Mouse (Mus musculus): ENCODE results near the gene Srgap2. TPM values are rescaled to one million over a fixed set of nuclear protein-coding genes. Genes with fewer than 3 reads are reported as not detected.

Srgap2 gene
- total and polyA plus RNA-seq, 2 experiments = 6.6 to 7.4 TPM

GRCm38 (mm10) chr1:131295200-131295599, 232.0 kb downstream of the Srgap2 start:
- WGBS = 68% methylated on average over 8 of the region's 8 CpGs
- no peak for TF ChIP-seq POLR2A (IDR thresholded peaks at IDR 0.05; ENCODE audit: extremely low read depth, insufficient read depth, low read length)
- TF ChIP-seq CTCF (IDR thresholded peaks at IDR 0.05; ENCODE audit: low read depth, low read length) = no peak
- H3K27ac ChIP-seq (replicated peaks; ENCODE audit: insufficient read depth, low read depth, low read length) = no peak overlapping the region
- H3K27me3 ChIP-seq (ENCODE audit: control insufficient read depth, insufficient read depth, low read length) = no peaks in the 10 kb centered on the region
- H3K4me1 ChIP-seq (ENCODE audit: control insufficient read depth, insufficient read depth, low read length) = no peaks in the 10 kb centered on the region
- no peak overlapping the region for H3K4me3 ChIP-seq (ENCODE audit: insufficient read depth, low read depth, low read length)
- DNase-seq (ENCODE audit: extremely low read depth, low read depth, low spot score) = no peak
- no peak overlapping the region for H3K9ac ChIP-seq (ENCODE audit: low read depth, low read length)
- H3K36me3 ChIP-seq (ENCODE audit: control insufficient read depth, insufficient read depth, low read length) = peaks cover 18% of the 10 kb centered on the region
- no peaks in the 10 kb centered on the region for H3K79me2 ChIP-seq (ENCODE audit: control insufficient read depth, insufficient read depth, low read length)

- Histone ChIP-seq H3K4me1 (ENCODE audit: control insufficient read depth, insufficient read depth, low read length) (no peaks in the 10 kb centered on the region), H3K79me2 (ENCODE audit: control insufficient read depth, insufficient read depth, low read length) (no peaks in the 10 kb centered on the region), H3K27ac (replicated peaks; ENCODE audit: insufficient read depth, low read depth, low read length) (no peak overlapping the region), H3K27me3 (ENCODE audit: control insufficient read depth, insufficient read depth, low read length) (no peaks in the 10 kb centered on the region), H3K36me3 (ENCODE audit: control insufficient read depth, insufficient read depth, low read length) (peaks cover 12% of the 10 kb centered on the region), H3K4me3 (ENCODE audit: insufficient read depth, low read depth, low read length) (no peak overlapping the region), H3K9ac (ENCODE audit: low read depth, low read length) (no peak overlapping the region)
- WGBS = 75% methylated on average over 2 of the region's 2 CpGs
- DNase-seq (ENCODE audit: extremely low read depth, low read depth, low spot score) = no peak
- TF ChIP-seq CTCF (IDR thresholded peaks at IDR 0.05; ENCODE audit: low read depth, low read length) = no peak
- TF ChIP-seq POLR2A (IDR thresholded peaks at IDR 0.05; ENCODE audit: extremely low read depth, insufficient read depth, low read length) = no peak
Observed at GRCm38 (mm10) chr1:131293922-131294250, 233.3 kb downstream of the Srgap2 start.

DNA sequence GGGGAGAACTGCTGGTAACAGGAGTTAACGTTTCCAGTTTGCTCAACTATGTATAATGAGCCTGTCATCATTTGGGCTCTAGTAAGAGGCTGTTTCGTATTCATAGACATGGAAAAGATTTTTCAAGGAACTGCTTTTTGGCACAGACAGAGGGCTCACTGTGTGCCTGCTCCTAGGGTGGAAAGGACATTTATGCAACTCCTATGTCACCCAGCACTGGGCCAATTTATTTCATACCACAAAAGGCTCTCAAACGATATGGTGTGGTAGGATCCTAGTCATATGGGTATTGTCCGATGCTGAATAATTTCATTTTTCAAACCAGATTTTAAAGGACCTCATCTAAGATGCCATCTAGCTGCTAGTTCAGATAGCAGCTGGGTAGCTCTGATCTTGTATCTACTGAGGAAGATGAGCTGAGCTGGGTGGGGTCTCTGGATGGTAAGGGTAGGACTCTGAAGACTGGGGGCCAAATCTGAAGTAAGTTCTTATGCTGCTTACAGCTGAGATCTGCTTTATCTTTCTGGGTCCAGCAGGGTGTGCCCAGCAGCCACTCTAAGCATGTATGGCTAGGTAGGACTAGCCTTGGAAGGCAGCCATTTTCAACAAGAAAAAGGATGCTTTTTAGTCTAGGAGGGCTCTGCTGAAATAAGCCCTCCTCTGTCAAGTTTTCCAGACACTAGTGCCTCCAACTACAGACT, 233.8 kb downstream of the Srgap2 start:
- H3K4me3 ChIP-seq (ENCODE audit: insufficient read depth, low read depth, low read length) = no peak overlapping the region
- H3K4me1 ChIP-seq (ENCODE audit: control insufficient read depth, insufficient read depth, low read length) = peaks cover 2% of the 10 kb centered on the region
- DNase-seq (ENCODE audit: extremely low read depth, low read depth, low spot score) = no peak
- WGBS = 93% methylated on average over 4 of the region's 4 CpGs
- no peaks in the 10 kb centered on the region for H3K79me2 ChIP-seq (ENCODE audit: control insufficient read depth, insufficient read depth, low read length)
- H3K27me3 ChIP-seq (ENCODE audit: control insufficient read depth, insufficient read depth, low read length) = no peaks in the 10 kb centered on the region
- no peak overlapping the region for H3K27ac ChIP-seq (replicated peaks; ENCODE audit: insufficient read depth, low read depth, low read length)
- no peak overlapping the region for H3K9ac ChIP-seq (ENCODE audit: low read depth, low read length)
- H3K36me3 ChIP-seq (ENCODE audit: control insufficient read depth, insufficient read depth, low read length) = peaks cover 12% of the 10 kb centered on the region
- no peak for TF ChIP-seq CTCF (IDR thresholded peaks at IDR 0.05; ENCODE audit: low read depth, low read length)
- no peak for TF ChIP-seq POLR2A (IDR thresholded peaks at IDR 0.05; ENCODE audit: extremely low read depth, insufficient read depth, low read length)

DNA sequence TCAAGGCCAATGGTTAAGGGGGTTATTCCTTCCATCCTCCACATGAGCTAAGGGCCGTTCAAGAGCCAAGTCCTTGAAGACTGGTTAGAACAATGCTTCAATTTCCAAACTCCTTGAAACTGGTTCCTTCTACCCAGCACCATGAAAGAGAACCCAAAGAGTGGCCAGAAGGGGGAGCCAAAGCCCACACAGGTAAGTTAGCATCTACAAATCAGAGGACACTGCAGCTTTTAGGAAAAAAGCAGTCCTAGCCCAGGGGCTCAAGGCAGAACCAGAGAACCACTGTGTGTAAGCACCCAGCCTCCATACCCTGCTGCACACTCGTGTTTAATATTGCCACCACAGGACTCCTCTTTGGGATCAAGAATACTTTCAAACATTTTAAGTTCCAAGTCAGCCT, 236.5 kb downstream of the Srgap2 start:
- 52% methylated on average over 2 of the region's 2 CpGs for WGBS
- Histone ChIP-seq H3K27ac (replicated peaks; ENCODE audit: insufficient read depth, low read depth, low read length) (no peak overlapping the region), H3K4me1 (ENCODE audit: control insufficient read depth, insufficient read depth, low read length) (peaks cover 11% of the 10 kb centered on the region), H3K9ac (ENCODE audit: low read depth, low read length) (no peak overlapping the region), H3K27me3 (ENCODE audit: control insufficient read depth, insufficient read depth, low read length) (no peaks in the 10 kb centered on the region), H3K79me2 (ENCODE audit: control insufficient read depth, insufficient read depth, low read length) (no peaks in the 10 kb centered on the region), H3K4me3 (ENCODE audit: insufficient read depth, low read depth, low read length) (no peak overlapping the region), H3K36me3 (ENCODE audit: control insufficient read depth, insufficient read depth, low read length) (peaks cover 9% of the 10 kb centered on the region)
- TF ChIP-seq POLR2A (IDR thresholded peaks at IDR 0.05; ENCODE audit: extremely low read depth, insufficient read depth, low read length) (no peak), CTCF (IDR thresholded peaks at IDR 0.05; ENCODE audit: low read depth, low read length) (peak; percentile 57)
- peak; percentile 50 for DNase-seq (ENCODE audit: extremely low read depth, low read depth, low spot score)

DNA sequence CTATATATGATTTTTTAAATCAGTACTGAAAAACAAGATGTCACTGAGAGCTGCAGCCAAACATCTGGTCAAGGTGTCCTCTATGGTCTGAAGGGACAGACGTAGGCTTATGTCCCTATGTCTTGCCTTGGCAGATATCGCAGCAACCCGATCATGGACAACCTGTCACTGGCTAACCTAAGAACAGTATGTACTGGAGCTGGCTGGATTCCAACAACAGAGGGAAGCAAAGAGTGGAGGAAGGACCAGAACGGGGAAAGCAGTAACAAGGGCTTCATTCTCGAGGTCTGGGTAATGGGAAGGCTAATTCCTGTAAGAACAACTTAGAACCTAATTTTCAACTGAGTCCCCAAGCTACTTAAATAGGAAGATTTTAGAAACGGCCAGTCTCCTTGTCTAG, 238.2 kb downstream of the Srgap2 start:
- DNase-seq (ENCODE audit: extremely low read depth, low read depth, low spot score) = no peak
- H3K4me1 ChIP-seq (ENCODE audit: control insufficient read depth, insufficient read depth, low read length) = peaks cover 13% of the 10 kb centered on the region
- H3K4me3 ChIP-seq (ENCODE audit: insufficient read depth, low read depth, low read length) = no peak overlapping the region
- H3K9ac ChIP-seq (ENCODE audit: low read depth, low read length) = no peak overlapping the region
- TF ChIP-seq CTCF (IDR thresholded peaks at IDR 0.05; ENCODE audit: low read depth, low read length) = no peak
- no peak for TF ChIP-seq POLR2A (IDR thresholded peaks at IDR 0.05; ENCODE audit: extremely low read depth, insufficient read depth, low read length)
- no peaks in the 10 kb centered on the region for H3K27me3 ChIP-seq (ENCODE audit: control insufficient read depth, insufficient read depth, low read length)
- no peak overlapping the region for H3K27ac ChIP-seq (replicated peaks; ENCODE audit: insufficient read depth, low read depth, low read length)
- H3K79me2 ChIP-seq (ENCODE audit: control insufficient read depth, insufficient read depth, low read length) = no peaks in the 10 kb centered on the region
- peaks cover 6% of the 10 kb centered on the region; the same call in 1 of the 2 replicates for H3K36me3 ChIP-seq (ENCODE audit: control insufficient read depth, insufficient read depth, low read length)
- 68% methylated on average over 6 of the region's 6 CpGs for WGBS

DNA sequence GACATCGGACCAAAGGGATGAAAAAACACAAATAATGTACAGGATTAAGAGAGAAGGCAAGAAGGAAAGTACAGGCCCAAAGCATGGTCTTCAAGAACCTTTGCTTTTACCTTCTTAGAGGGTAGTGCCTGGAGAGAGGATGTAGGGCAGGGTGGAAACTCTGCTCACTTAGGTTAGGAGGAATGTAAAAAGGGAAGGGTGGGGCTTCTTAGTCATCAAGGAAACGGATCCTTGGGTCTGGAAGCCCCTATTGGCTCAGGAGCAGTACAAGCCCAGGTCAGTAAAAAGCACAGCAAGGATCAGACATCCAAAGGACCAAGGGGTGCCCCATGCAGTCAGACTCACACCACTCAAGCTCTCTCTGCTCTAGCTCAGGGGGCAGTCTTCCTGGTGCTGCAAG, 239.9 kb downstream of the Srgap2 start:
- TF ChIP-seq POLR2A (IDR thresholded peaks at IDR 0.05; ENCODE audit: extremely low read depth, insufficient read depth, low read length) (no peak), CTCF (IDR thresholded peaks at IDR 0.05; ENCODE audit: low read depth, low read length) (no peak)
- no peak overlapping the region for H3K9ac ChIP-seq (ENCODE audit: low read depth, low read length)

More for the DNA sequence above, 239.9 kb downstream of the Srgap2 start:
- no peak overlapping the region for H3K4me3 ChIP-seq (ENCODE audit: insufficient read depth, low read depth, low read length)
- no peaks in the 10 kb centered on the region for H3K79me2 ChIP-seq (ENCODE audit: control insufficient read depth, insufficient read depth, low read length)
- H3K27ac ChIP-seq (replicated peaks; ENCODE audit: insufficient read depth, low read depth, low read length) = 0 out of 2 replicates have a peak overlapping the region, but pooled peaks have one; percentile 15
- DNase-seq (ENCODE audit: extremely low read depth, low read depth, low spot score) = no peak
- H3K4me1 ChIP-seq (ENCODE audit: control insufficient read depth, insufficient read depth, low read length) = peaks cover 15% of the 10 kb centered on the region
- WGBS = 53% methylated on average over 2 of the region's 2 CpGs
- no peaks in the 10 kb centered on the region for H3K27me3 ChIP-seq (ENCODE audit: control insufficient read depth, insufficient read depth, low read length)
- peaks cover 4% of the 10 kb centered on the region; the same call in 1 of the 2 replicates for H3K36me3 ChIP-seq (ENCODE audit: control insufficient read depth, insufficient read depth, low read length)
